Mouse (Mus musculus) cortical plate, adult 2 months (tissue): ENCODE measurements around the gene Frmd4a. TPM values are rescaled to one million over a fixed set of nuclear protein-coding genes. Genes with fewer than 3 reads are reported as not detected.
"Not testable (repeated sequence)": the region's sequence is repeated elsewhere in the genome, so short reads cannot be mapped to it uniquely, and the experiment has no call there.

ENCODE experiments used
- H3K27ac ChIP-seq: fragments of 200-500 bp; 2 replicates; pipeline ENCODE4 v1.5.1; 2012; ENCODE audit warnings: low read length, control low read depth, inconsistent platforms; ENCODE audit not compliant: insufficient read depth
- H3K4me1 ChIP-seq: fragments of 200-500 bp; 2 replicates; pipeline ENCODE4 v1.6.1; 2011; ENCODE audit warnings: low read length; ENCODE audit not compliant: control insufficient read depth, insufficient read depth
- H3K4me3 ChIP-seq: fragments of 200-500 bp; 2 replicates; pipeline ENCODE4 v1.5.1; 2011; ENCODE audit warnings: mild to moderate bottlenecking, low read length, control low read depth; ENCODE audit not compliant: insufficient read depth
- CTCF ChIP-seq: fragments of 200-500 bp; IDR thresholded peaks from 2 replicates; pipeline ENCODE4 v1.5.1; 2011; ENCODE audit warnings: mild to moderate bottlenecking, control low read depth, low read length; ENCODE audit not compliant: insufficient read depth; ENCODE audit errors: extremely low read depth
- POLR2A ChIP-seq: fragments of 200-500 bp; IDR thresholded peaks from 2 replicates; pipeline ENCODE4 v1.6.1; 2011; ENCODE audit warnings: mild to moderate bottlenecking, low read length, control low read depth; ENCODE audit not compliant: insufficient read depth; ENCODE audit errors: extremely low read depth
- polyA plus RNA-seq: library from polyadenylated mRNA; depleted of rRNA; stranded (reverse); fragments of >200 nt; gene quantifications from 2 replicates; pipeline ENCODE4 v1.2.3, GENCODE M21; 2012

Gene Frmd4a
- polyA plus RNA-seq, 1 experiment = 33.9 TPM

GRCm38 (mm10) chr2:4314545-4314944 is 297.0 kb downstream of the Frmd4a start:
- TF ChIP-seq CTCF (no peak), POLR2A (no peak)

GRCm38 (mm10) chr2:4316589-4316988 is 299.1 kb downstream of the Frmd4a start:
- H3K27ac ChIP-seq = no peak overlapping the region
- TF ChIP-seq CTCF = 0 out of 2 replicates have a peak, but pooled peaks have one; percentile 21
- TF ChIP-seq POLR2A = no peak
- no peak overlapping the region for H3K4me3 ChIP-seq

More at GRCm38 (mm10) chr2:4314545-4314944, 297.0 kb downstream of the Frmd4a start:
- Histone ChIP-seq H3K4me3 (no peak overlapping the region), H3K27ac (no peak overlapping the region), H3K4me1 (peaks cover 2% of the 10 kb centered on the region; the same call in 1 of the 2 replicates)

GRCm38 (mm10) chr2:4318134-4318533 is 300.6 kb downstream of the Frmd4a start:
- Histone ChIP-seq H3K4me1 (no peaks in the 10 kb centered on the region), H3K27ac (no peak overlapping the region), H3K4me3 (no peak overlapping the region)
- TF ChIP-seq CTCF = no peak
- TF ChIP-seq POLR2A = no peak

More at GRCm38 (mm10) chr2:4316589-4316988, 299.1 kb downstream of the Frmd4a start:
- H3K4me1 ChIP-seq = peaks cover 2% of the 10 kb centered on the region; the same call in 1 of the 2 replicates

- no peak overlapping the region for H3K4me3 ChIP-seq
- TF ChIP-seq POLR2A = no peak
- no peak for TF ChIP-seq CTCF
- no peak overlapping the region for H3K27ac ChIP-seq
- H3K4me1 ChIP-seq = peaks cover 3% of the 10 kb centered on the region; the same call in 1 of the 2 replicates
Observed at GRCm38 (mm10) chr2:4326241-4327010, 308.9 kb downstream of the Frmd4a start.

GRCm38 (mm10) chr2:4327011-4327340 is 309.5 kb downstream of the Frmd4a start:
- H3K4me1 ChIP-seq = peaks cover 3% of the 10 kb centered on the region; the same call in 1 of the 2 replicates
- TF ChIP-seq POLR2A (no peak), CTCF (no peak)

GRCm38 (mm10) chr2:4332441-4332840 is 314.9 kb downstream of the Frmd4a start:
- H3K4me3 ChIP-seq = no peak overlapping the region
- H3K4me1 ChIP-seq = peaks cover 3% of the 10 kb centered on the region; the same call in 1 of the 2 replicates
- no peak for TF ChIP-seq POLR2A
- TF ChIP-seq CTCF = no peak
- H3K27ac ChIP-seq = no peak overlapping the region

More at GRCm38 (mm10) chr2:4327011-4327340, 309.5 kb downstream of the Frmd4a start:
- Histone ChIP-seq H3K4me3 (no peak overlapping the region), H3K27ac (no peak overlapping the region)

GRCm38 (mm10) chr2:4334201-4334600 is 316.7 kb downstream of the Frmd4a start:
- Histone ChIP-seq H3K27ac (no peak overlapping the region), H3K4me1 (peaks cover 3% of the 10 kb centered on the region; the same call in 1 of the 2 replicates), H3K4me3 (no peak overlapping the region)
- no peak for TF ChIP-seq POLR2A
- no peak for TF ChIP-seq CTCF

- H3K4me3 ChIP-seq = no peak overlapping the region
- peaks cover 3% of the 10 kb centered on the region; the same call in 1 of the 2 replicates for H3K4me1 ChIP-seq
- TF ChIP-seq POLR2A = no peak
- TF ChIP-seq CTCF = no peak
- H3K27ac ChIP-seq = no peak overlapping the region
Observed at GRCm38 (mm10) chr2:4334936-4335335, 317.4 kb downstream of the Frmd4a start.

GRCm38 (mm10) chr2:4335881-4336280 is 318.4 kb downstream of the Frmd4a start:
- H3K4me3 ChIP-seq = no peak overlapping the region
- no peak for TF ChIP-seq CTCF
- TF ChIP-seq POLR2A = no peak
- H3K4me1 ChIP-seq = peaks cover 3% of the 10 kb centered on the region; the same call in 1 of the 2 replicates
- no peak overlapping the region for H3K27ac ChIP-seq

- H3K4me1 ChIP-seq, H3K4me3 ChIP-seq, H3K27ac ChIP-seq: not testable (repeated sequence)
Observed at GRCm38 (mm10) chr2:4338290-4338689, 320.8 kb downstream of the Frmd4a start.

- Histone ChIP-seq H3K4me3 (no peak overlapping the region), H3K4me1 (peaks cover 2% of the 10 kb centered on the region; the same call in 1 of the 2 replicates), H3K27ac (no peak overlapping the region)
- TF ChIP-seq CTCF (no peak), POLR2A (no peak)
Observed at GRCm38 (mm10) chr2:4339128-4339527, 321.6 kb downstream of the Frmd4a start.
